Mouse (Mus musculus) liver, embryonic 14.5 days (tissue): ENCODE measurements at regions not wholly inside any gene's neighbourhood (a gene's known extent, or its start where the extent isn't known, plus 50 kb on each side); places are given as distances from the start of the nearest gene placed in this dataset.
A peak's percentile ranks its signal among the peaks of the same experiment; 100 is the strongest.

ENCODE experiments used
- ATAC-seq: fragments of 200-750 bp; cut with Nextera tagmentation; 2 replicates; pipeline ENCODE4 v1.8.0; 2017; ENCODE audit warnings: moderate number of reproducible peaks, mild to moderate bottlenecking, moderate library complexity; ENCODE audit not compliant: insufficient read depth
- DNase-seq, 3 experiments: peaks; one replicate each; pipeline ENCODE4 v3.0.0-alpha.2; 2012 to 2013; ENCODE audit warnings: low read depth in 3 of 3, low spot score in 3 of 3
- H3K27ac ChIP-seq: fragments of 300-500 bp; sonication (generic); 2 replicates; pipeline ENCODE4 v1.5.1; 2014; ENCODE audit warnings: moderate library complexity, mild to moderate bottlenecking, control low read depth, inconsistent platforms
- H3K27me3 ChIP-seq: fragments of 300-500 bp; sonication (generic); 2 replicates; pipeline ENCODE4 v1.6.1; 2014; ENCODE audit warnings: mild to moderate bottlenecking, low read length, moderate library complexity; ENCODE audit not compliant: control insufficient read depth, insufficient read depth
- H3K36me3 ChIP-seq: fragments of 300-500 bp; sonication (generic); replicated peaks from 2 replicates; pipeline ENCODE4 v1.6.1; 2014; ENCODE audit warnings: low read depth; ENCODE audit not compliant: control insufficient read depth, insufficient read depth
- H3K4me1 ChIP-seq, 2 experiments: fragments of 200-500 bp in 1 of 2; fragments of 300-500 bp in 1 of 2; sonication (generic) in 1 of 2; replicated peaks; 2 replicates each; pipeline ENCODE4 v1.6.1; 2012 to 2014; ENCODE audit warnings: antibody characterized with exemption in 1 of 2, inconsistent platforms in 1 of 2, low read length in 1 of 2; ENCODE audit not compliant: control insufficient read depth in 2 of 2, insufficient read depth in 2 of 2
- H3K4me2 ChIP-seq: fragments of 300-500 bp; sonication (generic); 2 replicates; pipeline ENCODE4 v1.6.1; 2014; ENCODE audit warnings: low read depth, mild to moderate bottlenecking, control low read depth, moderate library complexity
- H3K4me3 ChIP-seq, 2 experiments: fragments of 200-500 bp in 1 of 2; fragments of 300-500 bp in 1 of 2; sonication (generic) in 1 of 2; 2 replicates each; pipeline ENCODE4 v1.5.1; 2012 to 2014; ENCODE audit warnings: low read depth in 2 of 2, low read length in 2 of 2, mild to moderate bottlenecking in 2 of 2, control low read depth in 1 of 2, inconsistent platforms in 1 of 2, moderate library complexity in 1 of 2; ENCODE audit not compliant: insufficient read depth in 1 of 2
- H3K9ac ChIP-seq: fragments of 300-500 bp; sonication (generic); replicated peaks from 2 replicates; pipeline ENCODE4 v1.6.1; 2014; ENCODE audit warnings: mild to moderate bottlenecking, control low read depth, moderate library complexity
- H3K9me3 ChIP-seq: fragments of 300-500 bp; sonication (generic); 2 replicates; pipeline ENCODE4 v1.6.1; 2016; ENCODE audit warnings: low read length, mixed read lengths; ENCODE audit not compliant: control insufficient read depth
- CTCF ChIP-seq: IDR thresholded peaks from 2 replicates; pipeline ENCODE4 v1.5.1; 2016; ENCODE audit warnings: antibody characterized with exemption, low read depth, control low read depth
- EP300 ChIP-seq: IDR thresholded peaks from 2 replicates; pipeline ENCODE4 v1.6.1; 2016; ENCODE audit warnings: antibody characterized with exemption, low read depth
- WGBS: fragments of 180-500 bp; shearing (Covaris S2); extraction: QIAGEN DNeasy Blood & Tissue Kit; methylation state at CpG from one replicate; pipeline ENCODE4 v1.1.7; 2014; ENCODE audit not compliant: insufficient replicate concordance; 5-methylcytosine and 5-hydroxymethylcytosine counted together

- Histone ChIP-seq H3K27ac (no peak overlapping the region), H3K4me2 (no peak overlapping the region), H3K9me3 (no peaks in the 10 kb centered on the region), H3K9ac (no peak overlapping the region), H3K27me3 (no peaks in the 10 kb centered on the region), H3K36me3 (no peaks in the 10 kb centered on the region), H3K4me3 (no peak overlapping the region), H3K4me1 (no peaks in the 10 kb centered on the region)
- ATAC-seq (no peak), DNase-seq (no peak)
- TF ChIP-seq CTCF (no peak), EP300 (no peak)
Measured at GRCm38 (mm10) chr2:75445189-75445588, 213.9 kb upstream of the Hnrnpa3 start.

- Histone ChIP-seq H3K27me3 (no peaks in the 10 kb centered on the region), H3K36me3 (no peaks in the 10 kb centered on the region), H3K27ac (no peak overlapping the region), H3K4me1 (0 out of 4 replicates have a peak, but pooled peaks cover 0 to 1% of the 10 kb centered on the region in 2 experiments), H3K9me3 (no peaks in the 10 kb centered on the region), H3K9ac (no peak overlapping the region), H3K4me3 (no peak overlapping the region), H3K4me2 (no peak overlapping the region)
- TF ChIP-seq CTCF (no peak), EP300 (no peak)
- ATAC-seq = no peak
- DNase-seq = no peak
- 54% methylated on average over 7 of the region's 7 CpGs for WGBS
Measured at GRCm38 (mm10) chr2:75446996-75447715, 211.9 kb upstream of the Hnrnpa3 start.

- H3K4me2 ChIP-seq = no peak overlapping the region
- H3K36me3 ChIP-seq = no peaks in the 10 kb centered on the region
- H3K9ac ChIP-seq = no peak overlapping the region
- WGBS = 55% methylated on average over 5 of the region's 5 CpGs
- H3K4me1 ChIP-seq = 0 out of 4 replicates have a peak, but pooled peaks cover 0 to 1% of the 10 kb centered on the region in 2 experiments
- H3K27me3 ChIP-seq = no peaks in the 10 kb centered on the region
- no peak for DNase-seq
- H3K4me3 ChIP-seq = no peak overlapping the region
- H3K9me3 ChIP-seq = no peaks in the 10 kb centered on the region
- TF ChIP-seq CTCF (no peak), EP300 (no peak)
- no peak overlapping the region for H3K27ac ChIP-seq
- ATAC-seq = no peak
Measured at GRCm38 (mm10) chr2:75448221-75448620, 210.8 kb upstream of the Hnrnpa3 start.

GRCm38 (mm10) chr2:75451846-75452267, 207.2 kb upstream of the Hnrnpa3 start:
- TF ChIP-seq EP300 (peak; percentile 85), CTCF (no peak)
- DNase-seq = no peak
- H3K9me3 ChIP-seq = no peaks in the 10 kb centered on the region
- peak; percentile 71 for ATAC-seq
- no peak overlapping the region for H3K4me3 ChIP-seq
- H3K4me1 ChIP-seq = 0 out of 4 replicates have a peak, but pooled peaks cover 0 to 1% of the 10 kb centered on the region in 2 experiments
- no peak overlapping the region for H3K4me2 ChIP-seq
- no peak overlapping the region for H3K9ac ChIP-seq
- WGBS = 37% methylated on average over 8 of the region's 8 CpGs
- no peaks in the 10 kb centered on the region for H3K36me3 ChIP-seq
- H3K27me3 ChIP-seq = no peaks in the 10 kb centered on the region
- no peak overlapping the region for H3K27ac ChIP-seq

GRCm38 (mm10) chr2:75452274-75453148, 206.6 kb upstream of the Hnrnpa3 start:
- no peak overlapping the region for H3K9ac ChIP-seq
- no peak for TF ChIP-seq EP300
- no peak for TF ChIP-seq CTCF

More at GRCm38 (mm10) chr2:75452274-75453148, 206.6 kb upstream of the Hnrnpa3 start:
- Histone ChIP-seq H3K36me3 (no peaks in the 10 kb centered on the region), H3K27ac (no peak overlapping the region), H3K4me3 (no peak overlapping the region), H3K4me1 (0 out of 4 replicates have a peak, but pooled peaks cover 0 to 1% of the 10 kb centered on the region in 2 experiments), H3K27me3 (no peaks in the 10 kb centered on the region), H3K9me3 (no peaks in the 10 kb centered on the region), H3K4me2 (no peak overlapping the region)
- 45% methylated on average over 7 of the region's 7 CpGs for WGBS
- no peak for DNase-seq
- no peak for ATAC-seq
